Mouse (Mus musculus) MEL (cell line): Measurements from ENCODE around the gene Catsperg1. TPM values are rescaled to one million over a fixed set of nuclear protein-coding genes. Genes with fewer than 3 reads are reported as not detected.

Experiments used
- DNase-seq: peaks from one replicate; pipeline ENCODE4 v3.0.0; 2011; ENCODE audit warnings: low read depth, low spot score
- H3K27ac ChIP-seq: 2 replicates; pipeline ENCODE4 v1.5.1; 2012; ENCODE audit warnings: low read depth, mild to moderate bottlenecking, control low read depth, low read length, moderate library complexity; ENCODE audit not compliant: control insufficient read depth
- H3K27me3 ChIP-seq, 2 experiments: fragments of 150-350 bp in 1 of 2; sonication (generic) in 1 of 2; 2 replicates each; pipeline ENCODE4 v1.6.1; 2012; ENCODE audit warnings: low read length in 2 of 2, mild to moderate bottlenecking in 2 of 2, improper control_type of control experiment in 1 of 2, moderate library complexity in 1 of 2; ENCODE audit not compliant: insufficient read depth in 2 of 2, control insufficient read depth in 1 of 2
- H3K36me3 ChIP-seq, 2 experiments: 2 replicates each; pipeline ENCODE4 v1.6.1; 2012 to 2014; ENCODE audit warnings: low read length in 2 of 2, improper control_type of control experiment in 1 of 2, inconsistent platforms in 1 of 2, mild to moderate bottlenecking in 1 of 2; ENCODE audit not compliant: insufficient read depth in 2 of 2, control insufficient read depth in 1 of 2
- H3K4me1 ChIP-seq, 2 experiments: fragments of 150-350 bp in 1 of 2; sonication (generic) in 1 of 2; 2 replicates each; pipeline ENCODE4 v1.6.1; 2012; ENCODE audit warnings: low read length in 2 of 2, improper control_type of control experiment in 1 of 2, mild to moderate bottlenecking in 1 of 2; ENCODE audit not compliant: insufficient read depth in 2 of 2, control insufficient read depth in 1 of 2
- H3K4me3 ChIP-seq, 2 experiments: fragments of 150-350 bp in 1 of 2; sonication (generic) in 1 of 2; 2 replicates each; pipeline ENCODE4 v1.5.1; 2012; ENCODE audit warnings: low read depth in 2 of 2, low read length in 2 of 2, mild to moderate bottlenecking in 2 of 2, moderate library complexity in 2 of 2, control low read depth in 1 of 2, improper control_type of control experiment in 1 of 2; ENCODE audit not compliant: control insufficient read depth in 1 of 2, insufficient read depth in 1 of 2
- H3K79me2 ChIP-seq: 2 replicates; pipeline ENCODE4 v1.6.1; 2012; ENCODE audit warnings: mild to moderate bottlenecking, low read length, moderate library complexity; ENCODE audit not compliant: control insufficient read depth, poor library complexity, insufficient read depth
- H3K9ac ChIP-seq: 2 replicates; pipeline ENCODE4 v1.6.1; 2012; ENCODE audit warnings: low read depth, mild to moderate bottlenecking, control low read depth, low read length, moderate library complexity; ENCODE audit not compliant: control insufficient read depth, poor library complexity, severe bottlenecking
- H3K9me3 ChIP-seq: fragments of 150-350 bp; sonication (generic); replicated peaks from 2 replicates; pipeline ENCODE4 v1.6.1; 2012; ENCODE audit warnings: mild to moderate bottlenecking, low read length, improper control_type of control experiment, moderate library complexity; ENCODE audit not compliant: insufficient read depth
- BHLHE40 ChIP-seq: IDR thresholded peaks from 2 replicates; pipeline ENCODE4 v1.6.1; 2012; ENCODE audit warnings: low read depth, mild to moderate bottlenecking, inconsistent platforms, low read length, improper control_type of control experiment, borderline replicate concordance
- CHD2 ChIP-seq: IDR thresholded peaks from 2 replicates; pipeline ENCODE4 v1.6.1; 2011; ENCODE audit warnings: low read length, improper control_type of control experiment
- CTCF ChIP-seq, 3 experiments: IDR thresholded peaks in 2 of 3; conservative IDR thresholded peaks in 1 of 3; 2 replicates each; pipeline ENCODE4 v1.5.1; 2011 to 2012; ENCODE audit warnings: low read length in 3 of 3, low read depth in 2 of 3, mild to moderate bottlenecking in 2 of 3, improper control_type of control experiment in 1 of 3, inconsistent platforms in 1 of 3, mixed read lengths in 1 of 3, moderate library complexity in 1 of 3; ENCODE audit not compliant: control insufficient read depth in 1 of 3, insufficient read depth in 1 of 3, poor library complexity in 1 of 3, severe bottlenecking in 1 of 3
- ELF1 ChIP-seq: IDR thresholded peaks from 2 replicates; pipeline ENCODE4 v1.6.1; 2014; ENCODE audit warnings: low read depth, mild to moderate bottlenecking, inconsistent platforms, low read length, improper control_type of control experiment, moderate library complexity
- ETS1 ChIP-seq: IDR thresholded peaks from 2 replicates; pipeline ENCODE4 v1.6.1; 2012; ENCODE audit warnings: low read depth, mild to moderate bottlenecking, inconsistent platforms, low read length, improper control_type of control experiment, moderate library complexity
- JUND ChIP-seq: IDR thresholded peaks from 2 replicates; pipeline ENCODE4 v1.6.1; 2011; ENCODE audit warnings: low read depth, mild to moderate bottlenecking, improper control_type of control experiment, low read length
- MAFK ChIP-seq: IDR thresholded peaks from 2 replicates; pipeline ENCODE4 v1.6.1; 2011; ENCODE audit warnings: low read depth, mild to moderate bottlenecking, low read length, improper control_type of control experiment, borderline replicate concordance
- MAX ChIP-seq: IDR thresholded peaks from 2 replicates; pipeline ENCODE4 v1.6.1; 2011; ENCODE audit warnings: low read length, improper control_type of control experiment
- MEF2A ChIP-seq: IDR thresholded peaks from 2 replicates; pipeline ENCODE4 v1.6.1; 2014; ENCODE audit warnings: low read depth, mild to moderate bottlenecking, inconsistent platforms, low read length, improper control_type of control experiment; ENCODE audit not compliant: poor library complexity, insufficient replicate concordance, severe bottlenecking; ENCODE audit errors: extremely low read depth
- MXI1 ChIP-seq: IDR thresholded peaks from 2 replicates; pipeline ENCODE4 v1.6.1; 2011; ENCODE audit warnings: mild to moderate bottlenecking, low read depth, low read length, improper control_type of control experiment
- NELFE ChIP-seq: IDR thresholded peaks from 2 replicates; pipeline ENCODE4 v1.6.1; 2011; ENCODE audit warnings: low read depth, low read length, improper control_type of control experiment
- NRF1 ChIP-seq: IDR thresholded peaks from 2 replicates; pipeline ENCODE4 v1.6.1; 2014; ENCODE audit warnings: low read depth, mild to moderate bottlenecking, inconsistent platforms, low read length, improper control_type of control experiment, moderate library complexity; ENCODE audit not compliant: poor library complexity, insufficient read depth, severe bottlenecking
- POLR2A ChIP-seq, 2 experiments: IDR thresholded peaks; 2 replicates each; pipeline ENCODE4 v1.6.1; 2011 to 2012; ENCODE audit warnings: low read length in 2 of 2, mild to moderate bottlenecking in 2 of 2, control low read depth in 1 of 2, improper control_type of control experiment in 1 of 2, low read depth in 1 of 2, moderate library complexity in 1 of 2; ENCODE audit not compliant: control insufficient read depth in 1 of 2, insufficient read depth in 1 of 2, poor library complexity in 1 of 2
- POLR2AphosphoS2 ChIP-seq: IDR thresholded peaks from 2 replicates; pipeline ENCODE4 v1.6.1; 2011; ENCODE audit warnings: low read length, improper control_type of control experiment
- POLR2AphosphoS5 ChIP-seq: IDR thresholded peaks from 2 replicates; pipeline ENCODE4 v1.6.1; 2012; ENCODE audit warnings: low read depth, borderline replicate concordance, mild to moderate bottlenecking, inconsistent platforms, low read length, moderate library complexity, mixed read lengths
- TCF12 ChIP-seq: IDR thresholded peaks from 2 replicates; pipeline ENCODE4 v1.6.1; 2014; ENCODE audit warnings: low read depth, mild to moderate bottlenecking, inconsistent platforms, low read length, improper control_type of control experiment, moderate library complexity
- ZMIZ1 ChIP-seq: IDR thresholded peaks from 2 replicates; pipeline ENCODE4 v1.6.1; 2012; ENCODE audit warnings: low read depth, mild to moderate bottlenecking, inconsistent platforms, low read length, improper control_type of control experiment, moderate library complexity
- ZNF384 ChIP-seq: IDR thresholded peaks from 2 replicates; pipeline ENCODE4 v1.6.1; 2012; ENCODE audit warnings: low read depth, mild to moderate bottlenecking, inconsistent platforms, low read length, improper control_type of control experiment
- polyA plus RNA-seq, 2 experiments: library from polyadenylated mRNA; stranded (reverse) in 1 of 2; unstranded in 1 of 2; fragments of >175 nt in 1 of 2; fragments of >200 nt in 1 of 2; gene quantifications; 2 replicates each; pipeline versions ENCODE4 v1.2.1 to v1.2.4; 2012; ENCODE audit warnings: low replicate concordance in 2 of 2, low read depth in 1 of 2; ENCODE audit not compliant: insufficient read length in 2 of 2, insufficient read depth in 1 of 2, missing spikeins in 1 of 2
- total RNA-seq: library from RNA; depleted of rRNA; stranded (reverse); fragments of 300-350 nt; gene quantifications from 2 replicates; pipeline ENCODE4 v1.2.3, GENCODE M21; 2012

Catsperg1 gene
- total and polyA plus RNA-seq, 3 experiments = 0.23 to 0.31 TPM; not detected in 1

GRCm38 (mm10) chr7:29248261-29248841, 34.5 kb upstream of the Catsperg1 start, which contains the start of gene 2200002D01Rik:
TSS of gene 2200002D01Rik (minus strand) at chr7:29248466.
- no peak within 1 kb of the TSS for H3K27ac ChIP-seq
- H3K9ac ChIP-seq = no peak within 1 kb of the TSS
- TF ChIP-seq JUND (no peak), POLR2AphosphoS2 (no peak), MAX (no peak), POLR2A (IDR thresholded peaks at IDR 0.05; ENCODE audit: control insufficient read depth in 1 of 2, insufficient read depth in 1 of 2, low read depth in 1 of 2, low read length in 2 of 2, poor library complexity in 1 of 2) (no peak), MXI1 (no peak), NRF1 (no peak), NELFE (no peak), TCF12 (no peak), ZMIZ1 (no peak), CTCF (IDR thresholded peaks at IDR 0.05 in 2 of 3, conservative IDR thresholded peaks at IDR 0.05 in 1 of 3; ENCODE audit: control insufficient read depth in 1 of 3, insufficient read depth in 1 of 3, low read depth in 2 of 3, low read length in 3 of 3, poor library complexity in 1 of 3, severe bottlenecking in 1 of 3) (no peak), ELF1 (no peak)
- H3K27me3 ChIP-seq = no peaks in the 10 kb centered on the region
- no peak for DNase-seq
- H3K79me2 ChIP-seq = no peaks in the 10 kb centered on the region
- no peaks in the 10 kb centered on the region for H3K4me1 ChIP-seq
- no peak within 1 kb of the TSS for H3K4me3 ChIP-seq
- no peaks in the 10 kb centered on the region for H3K36me3 ChIP-seq
- no peaks in the 10 kb centered on the region for H3K9me3 ChIP-seq

DNA sequence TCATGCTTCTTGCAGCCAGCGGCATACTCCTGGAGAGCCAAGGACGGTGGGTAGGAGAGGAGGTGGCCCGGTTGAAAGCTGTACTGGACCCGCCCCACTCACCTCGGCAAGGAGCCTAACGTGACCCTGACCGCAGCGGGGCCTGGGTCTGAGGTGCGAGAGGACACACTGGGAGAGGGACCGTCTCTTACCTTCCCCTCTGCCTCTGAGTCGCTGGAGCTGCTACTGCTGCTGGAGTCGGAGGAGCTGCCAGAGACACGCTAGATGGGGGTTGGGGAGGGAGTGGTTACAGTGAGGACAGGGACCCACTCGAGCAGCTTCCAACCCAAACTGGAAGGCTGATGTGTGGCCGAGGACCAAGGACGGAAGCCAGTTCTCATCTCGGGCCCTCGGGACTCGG, 33.9 kb upstream of the Catsperg1 start:
- no peak overlapping the region for H3K9ac ChIP-seq
- H3K27ac ChIP-seq = no peak overlapping the region
- no peaks in the 10 kb centered on the region for H3K4me1 ChIP-seq
- DNase-seq = no peak
- TF ChIP-seq MAFK = no peak
- TF ChIP-seq MEF2A = no peak
- no peak for TF ChIP-seq POLR2AphosphoS5
- TF ChIP-seq CTCF (IDR thresholded peaks at IDR 0.05 in 2 of 3, conservative IDR thresholded peaks at IDR 0.05 in 1 of 3; ENCODE audit: control insufficient read depth in 1 of 3, insufficient read depth in 1 of 3, low read depth in 2 of 3, low read length in 3 of 3, poor library complexity in 1 of 3, severe bottlenecking in 1 of 3) = no peak
- no peak for TF ChIP-seq CHD2
- TF ChIP-seq BHLHE40 = no peak
- no peak for TF ChIP-seq ZMIZ1
- TF ChIP-seq ZNF384 = no peak
- no peak for TF ChIP-seq ETS1
- H3K4me3 ChIP-seq = no peak overlapping the region
- H3K27me3 ChIP-seq = no peaks in the 10 kb centered on the region
- H3K9me3 ChIP-seq = no peaks in the 10 kb centered on the region
- no peaks in the 10 kb centered on the region for H3K79me2 ChIP-seq
- no peaks in the 10 kb centered on the region for H3K36me3 ChIP-seq
